19 mouse cellular contexts compared by ENCODE assay signal in the genomic region with DNA sequence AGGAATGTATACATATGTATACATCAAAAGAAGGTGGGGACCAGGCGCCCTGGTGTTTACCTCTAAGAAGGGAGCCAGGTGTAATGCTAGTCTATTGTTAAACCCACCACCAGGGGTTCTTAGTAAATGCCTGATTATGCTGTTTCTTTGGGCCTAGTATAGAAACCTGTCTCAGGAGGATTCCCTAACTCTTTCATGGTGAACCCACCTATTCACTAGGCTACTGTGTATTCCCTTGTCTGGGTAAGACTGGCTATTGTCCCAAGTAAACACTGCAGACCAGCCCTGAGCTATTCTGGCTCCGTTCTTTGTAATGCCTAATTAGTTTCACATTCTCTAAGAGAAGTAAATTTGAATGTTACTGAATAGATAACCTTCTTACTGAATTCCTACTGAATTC. TPM values are rescaled to one million over a fixed set of nuclear protein-coding genes. Genes with fewer than 3 reads are reported as not detected.
A peak's percentile ranks its signal among the peaks of the same experiment; 100 is the strongest.
DNase-seq lines count a peak whose midpoint lies in the region; TF ChIP-seq lines count a peak whose summit lies in the region.
"Not testable (repeated sequence)": the region's sequence is repeated elsewhere in the genome, so short reads cannot be mapped to it uniquely, and the experiment has no call there.
"Had no signal": no experiment of that assay in that cellular context is flagged by ENCODE, and none has a peak within 500 bp of the region (broad histone marks: within the 10 kb centered on the region; RNA-seq: fewer than 3 reads in every experiment).

No protein-coding gene starts in this region.

- in situ Hi-C loops in ES-E14 (cut with MboI; ENCODE audit: low sequenced_read_pairs in 2 of 2, unreplicated experiment in 2 of 2), result not testable (repeated sequence)

- H3K4me3 ChIP-seq in ES-Bruce4 (ENCODE audit: low read depth, low read length); ES-E14 (ENCODE audit: insufficient read depth in 1 of 2, low read depth in 1 of 2, low read length in 2 of 2, poor library complexity in 1 of 2, severe bottlenecking in 1 of 2): not testable (repeated sequence)

- not testable (repeated sequence) for H3K9me3 ChIP-seq in ES-Bruce4 (replicated peaks; ENCODE audit: control insufficient read depth, insufficient read depth, low read length, poor library complexity, severe bottlenecking); ES-E14 (ENCODE audit: control insufficient read depth, insufficient read depth, low read depth, low read length)

- H3K9ac ChIP-seq in ES-Bruce4 (ENCODE audit: low read depth, poor library complexity, severe bottlenecking); ES-E14 (ENCODE audit: insufficient read depth, low read depth, low read length, poor library complexity, severe bottlenecking): not testable (repeated sequence)

- not testable (repeated sequence) for TF ChIP-seq CTCF in ES-Bruce4 (IDR thresholded peaks at IDR 0.05; ENCODE audit: low read depth, low read length)

- DNase-seq in ES-CJ7 (ENCODE audit: low read depth, low spot score) (peak; percentile 96), ES-E14 (ENCODE audit: low read depth, low spot score) (peak; percentile 35), R1 (ENCODE audit: low read depth, low spot score) (peak; percentile 99), ZHBTc4 (ENCODE audit: low read depth, low spot score) (peak; percentile 85)

- peak; percentile 74; the same call in 1 of the 2 replicates for TF ChIP-seq EP300 in ES-Bruce4 (IDR thresholded peaks at IDR 0.05; ENCODE audit: insufficient read depth, low read depth, low read length)

- TF ChIP-seq POLR2A in ES-Bruce4 (IDR thresholded peaks at IDR 0.05; ENCODE audit: insufficient read depth, low read length), result not testable (repeated sequence)

- not testable (repeated sequence) for H3K27me3 ChIP-seq in ES-Bruce4 (ENCODE audit: control insufficient read depth, insufficient read depth, low read length, poor library complexity, severe bottlenecking)

- H3K27ac ChIP-seq in ES-Bruce4 (ENCODE audit: insufficient read depth, low read length), result peak overlapping the region; percentile 100; the same call in 1 of the 2 replicates
- peak overlapping the region; percentile 94; the same call in 1 of the 2 replicates for H3K27ac ChIP-seq in ES-E14 (ENCODE audit: insufficient read depth, low read depth, low read length, poor library complexity, severe bottlenecking)

- H3K4me1 ChIP-seq in ES-Bruce4 (ENCODE audit: control insufficient read depth, insufficient read depth, low read length); ES-E14 (ENCODE audit: control insufficient read depth in 2 of 2, insufficient read depth in 2 of 2, low read length in 2 of 2, poor library complexity in 1 of 2): not testable (repeated sequence)

- not testable (repeated sequence) for H3K36me3 ChIP-seq in ES-Bruce4 (ENCODE audit: control insufficient read depth, insufficient read depth, low read length, poor library complexity, severe bottlenecking); ES-E14 (ENCODE audit: control insufficient read depth, insufficient read depth, low read length, poor library complexity, severe bottlenecking)

RNA-seq across cellular contexts. Expression of a gene that starts 9.5 kb away (rescaled TPM):
- polyA plus RNA-seq in ES-Bruce4 (2011; ENCODE audit: insufficient read depth, insufficient read length, low read depth, missing spikeins), result not detected in 2 replicates
- not detected in 2 replicates for total RNA-seq in ES-E14 (2012; rRNA removed)
- total RNA-seq: adrenal gland, adult 18-20 months; adrenal gland, adult 2 months; adrenal gland, adult 8-10 months; adrenal gland, postnatal 10 days; adrenal gland, postnatal 14 days; adrenal gland, postnatal 25 days; adrenal gland, postnatal 36 days; adrenal gland, postnatal 4 days; CH12.LX; MEL had no signal
- polyA plus RNA-seq: adrenal gland, adult 2 months; C2C12; G1E; Patski had no signal

RNA-seq across cellular contexts. Expression of a gene that starts 25.8 kb away (rescaled TPM):
- polyA plus RNA-seq in ES-Bruce4 (2011; ENCODE audit: insufficient read depth, insufficient read length, low read depth, missing spikeins), result 0.11 TPM in 1 of 2 replicates, not detected in the other
- 0.04 TPM in 1 of 2 replicates, not detected in the other for total RNA-seq in ES-E14 (2012; rRNA removed)
- total RNA-seq: adrenal gland, adult 18-20 months; adrenal gland, adult 2 months; adrenal gland, adult 8-10 months; adrenal gland, postnatal 10 days; adrenal gland, postnatal 14 days; adrenal gland, postnatal 25 days; adrenal gland, postnatal 36 days; adrenal gland, postnatal 4 days; CH12.LX; MEL had no signal
- polyA plus RNA-seq: adrenal gland, adult 2 months; C2C12; G1E; Patski had no signal

RNA-seq across cellular contexts. Expression of a gene that starts 35.9 kb away (rescaled TPM):
- polyA plus RNA-seq in ES-Bruce4 (2011; ENCODE audit: insufficient read depth, insufficient read length, low read depth, missing spikeins), result 0.12 TPM in 2 replicates
- total RNA-seq in ES-E14 (2012; rRNA removed), result 0.05 TPM in 1 of 2 replicates, not detected in the other
- total RNA-seq: adrenal gland, adult 18-20 months; adrenal gland, adult 2 months; adrenal gland, postnatal 10 days; adrenal gland, postnatal 14 days; adrenal gland, postnatal 25 days; adrenal gland, postnatal 36 days; adrenal gland, postnatal 4 days; CH12.LX; MEL had no signal
- polyA plus RNA-seq: adrenal gland, adult 2 months; C2C12; CD4-positive, CD25-positive, alpha-beta regulatory T cell, adult 4 months; G1E; Patski had no signal

Comparison
In these comparisons a context has a peak if more than half of its experiments do, and no peak if none do; other contexts are left out.
1. DNase-seq: peak in every context shown above with its lines; median percentile 99 in R1; 96 in ES-CJ7; 85 in ZHBTc4; 35 in ES-E14.